8 mouse cellular contexts compared by ENCODE assay signal in the genomic region with DNA sequence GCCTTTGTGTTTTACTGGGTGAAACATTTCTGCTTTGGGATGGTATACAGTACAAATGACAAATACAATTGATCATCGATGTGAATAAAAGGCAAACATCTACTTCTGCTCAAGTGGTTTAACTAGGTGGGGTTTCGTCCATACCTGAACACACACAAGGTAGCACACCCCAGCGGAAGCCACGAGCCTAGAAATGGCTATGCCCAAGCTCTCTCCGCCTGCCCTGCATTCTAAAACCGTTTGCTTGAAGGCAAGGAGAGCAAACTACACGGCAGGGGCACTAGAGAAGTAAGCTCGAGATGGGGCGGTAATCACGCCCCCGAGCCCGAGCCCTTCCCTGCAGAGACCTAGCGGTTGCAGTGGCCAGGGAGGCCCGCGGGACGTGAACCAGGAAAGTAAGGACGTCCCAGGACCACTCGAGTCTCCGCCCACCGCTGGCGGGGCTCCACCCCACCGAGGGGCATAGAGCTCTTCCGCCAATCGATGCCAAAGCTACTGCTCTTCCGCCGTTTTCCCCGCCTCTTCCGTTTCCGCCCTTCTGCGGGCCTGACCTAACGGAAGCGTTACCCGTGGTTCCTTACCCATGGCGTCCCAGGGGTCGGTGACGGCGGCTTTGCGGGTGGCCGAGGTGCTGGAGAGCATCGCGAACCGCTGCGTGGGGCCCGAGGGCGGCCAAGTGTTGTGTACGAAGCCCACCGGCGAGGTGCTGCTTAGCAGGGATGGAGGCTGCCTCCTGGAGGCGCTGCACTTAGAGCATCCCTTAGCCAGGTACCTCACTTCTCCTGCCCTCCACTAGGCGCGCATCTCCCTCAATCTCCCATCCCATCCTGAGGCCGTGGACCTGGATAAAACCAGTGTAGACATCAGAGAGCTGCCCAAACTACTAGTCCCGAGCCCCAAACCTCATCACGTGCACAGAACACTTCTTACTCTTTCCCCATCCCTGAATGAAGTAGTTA. TPM values are rescaled to one million over a fixed set of nuclear protein-coding genes. Genes with fewer than 3 reads are reported as not detected.
DNase-seq lines count a peak whose midpoint lies in the region; ATAC-seq and TF ChIP-seq lines count a peak whose summit lies in the region.

A gene (plus strand): TSS at position 540 of the 959 bp plus-strand sequence.

- peak within 1 kb of the TSS; percentile 72 for H3K9ac ChIP-seq in heart, embryonic 11.5 days (ENCODE audit: low read depth, low read length)
- peak within 1 kb of the TSS; percentile 83 for H3K9ac ChIP-seq in kidney, embryonic 16.5 days (replicated peaks; ENCODE audit: low read length)
- peak within 1 kb of the TSS; percentile 82 for H3K9ac ChIP-seq in liver, adult 2 months (ENCODE audit: low read depth, low read length)

- peaks cover 13% of the 10 kb centered on the region for H3K36me3 ChIP-seq in erythroblast, embryonic 14.5 days (ENCODE audit: control insufficient read depth)
- H3K36me3 ChIP-seq in heart, embryonic 11.5 days (ENCODE audit: control insufficient read depth, insufficient read depth, low read length), result no peaks in the 10 kb centered on the region
- H3K36me3 ChIP-seq in kidney, embryonic 16.5 days (ENCODE audit: insufficient read depth, low read length), result no peaks in the 10 kb centered on the region
- H3K36me3 ChIP-seq in liver, adult 2 months (ENCODE audit: control insufficient read depth, insufficient read depth, low read length), result peaks cover 9% of the 10 kb centered on the region
- H3K36me3 ChIP-seq in myocyte (ENCODE audit: control insufficient read depth, insufficient read depth), result peaks cover 6% of the 10 kb centered on the region
- H3K36me3 ChIP-seq in splenic B cell, adult 2 months (ENCODE audit: control insufficient read depth, insufficient read depth, low read length, poor library complexity, severe bottlenecking), result no peaks in the 10 kb centered on the region

- TF ChIP-seq POLR2A in brain, embryonic 14.5 days (IDR thresholded peaks at IDR 0.05; ENCODE audit: borderline replicate concordance, extremely low read depth, insufficient read depth, insufficient read length, poor library complexity, severe bottlenecking), result peak; percentile 62; the same call in 1 of the 2 replicates
- peak; percentile 51; the same call in 1 of the 2 replicates for TF ChIP-seq POLR2A in liver, adult 2 months (IDR thresholded peaks at IDR 0.05; ENCODE audit: extremely low read depth, insufficient read depth, low read length)
- TF ChIP-seq POLR2A in myocyte (IDR thresholded peaks at IDR 0.05; ENCODE audit: insufficient read length, low read depth), result peak; percentile 82

- peak within 1 kb of the TSS; percentile 19 for H3ac ChIP-seq in myocyte (ENCODE audit: control insufficient read depth, insufficient read length)

- H3K27ac ChIP-seq in heart, embryonic 11.5 days (ENCODE audit: low read depth, low read length), result peak within 1 kb of the TSS; percentile 60
- peak within 1 kb of the TSS; percentile 84 for H3K27ac ChIP-seq in kidney, embryonic 16.5 days (ENCODE audit: low read length)
- H3K27ac ChIP-seq in liver, adult 2 months (replicated peaks; ENCODE audit: insufficient read depth, low read depth, low read length), result peak within 1 kb of the TSS; percentile 76

- peak; percentile 98 for ATAC-seq in heart, embryonic 11.5 days (replicated peaks; ENCODE audit: insufficient number of reproducible peaks, low FRiP score, low TSS enrichment)
- peak; percentile 99 for ATAC-seq in kidney, embryonic 16.5 days (ENCODE audit: low FRiP score, low TSS enrichment)

- H3K79me2 ChIP-seq in liver, adult 2 months (ENCODE audit: control insufficient read depth, insufficient read depth, low read length), result no peaks in the 10 kb centered on the region
- peaks cover 4% of the 10 kb centered on the region for H3K79me2 ChIP-seq in myocyte (ENCODE audit: control insufficient read depth, insufficient read depth)

- H3K4me2 ChIP-seq in heart, embryonic 11.5 days, result peak within 1 kb of the TSS; percentile 72
- H3K4me2 ChIP-seq in kidney, embryonic 16.5 days (replicated peaks; ENCODE audit: low read depth, low read length), result peak within 1 kb of the TSS; percentile 67
- peak within 1 kb of the TSS; percentile 80 for H3K4me2 ChIP-seq in myocyte (ENCODE audit: low read depth)

- peaks cover 18% of the 10 kb centered on the region for H3K4me1 ChIP-seq in erythroblast, embryonic 14.5 days (ENCODE audit: control insufficient read depth)
- peaks cover 4% of the 10 kb centered on the region; the same call in 1 of the 2 replicates for H3K4me1 ChIP-seq in heart, embryonic 11.5 days (ENCODE audit: control insufficient read depth, insufficient read depth, low read length)
- H3K4me1 ChIP-seq in kidney, embryonic 16.5 days (ENCODE audit: insufficient read depth, low read length), result peaks cover 7% of the 10 kb centered on the region; the same call in 1 of the 2 replicates
- H3K4me1 ChIP-seq in liver, adult 2 months (ENCODE audit: control insufficient read depth, insufficient read depth, low read length), result peaks cover 12% of the 10 kb centered on the region

- 1% methylated on average over 54 of the region's 54 CpGs for WGBS in heart, embryonic 11.5 days (ENCODE audit: insufficient replicate concordance)
- under 1% methylated on average over 50 of the region's 54 CpGs for WGBS in kidney, embryonic 16.5 days
- WGBS in liver, adult 2 months, result under 1% methylated on average over 53 of the region's 54 CpGs

- peak; percentile 81 for TF ChIP-seq CTCF in brain, embryonic 14.5 days (IDR thresholded peaks at IDR 0.05; ENCODE audit: borderline replicate concordance, extremely low read depth, insufficient read depth, insufficient read length)
- peak; percentile 86 for TF ChIP-seq CTCF in liver, adult 2 months (IDR thresholded peaks at IDR 0.05; ENCODE audit: low read depth, low read length)

- H3K4me3 ChIP-seq in erythroblast, embryonic 14.5 days (replicated peaks), result peak within 1 kb of the TSS; percentile 81
- H3K4me3 ChIP-seq in heart, embryonic 11.5 days (ENCODE audit: low read depth, low read length), result peak within 1 kb of the TSS; percentile 82
- peak within 1 kb of the TSS; percentile 78 for H3K4me3 ChIP-seq in kidney, embryonic 16.5 days (ENCODE audit: low read length)
- H3K4me3 ChIP-seq in liver, adult 2 months (ENCODE audit: insufficient read depth, low read depth, low read length), result peak within 1 kb of the TSS; percentile 85
- peak within 1 kb of the TSS; percentile 46 for H3K4me3 ChIP-seq in myocyte

- H3K9me3 ChIP-seq in erythroblast, embryonic 14.5 days (ENCODE audit: control insufficient read depth, low read length), result no peaks in the 10 kb centered on the region
- H3K9me3 ChIP-seq in heart, embryonic 11.5 days (replicated peaks; ENCODE audit: control insufficient read depth, low read length), result no peaks in the 10 kb centered on the region
- H3K9me3 ChIP-seq in kidney, embryonic 16.5 days (ENCODE audit: low read length), result no peaks in the 10 kb centered on the region

- no peaks in the 10 kb centered on the region for H3K27me3 ChIP-seq in erythroblast, embryonic 14.5 days (ENCODE audit: control insufficient read depth)
- no peaks in the 10 kb centered on the region for H3K27me3 ChIP-seq in heart, embryonic 11.5 days (ENCODE audit: control insufficient read depth, insufficient read depth, low read length)
- no peaks in the 10 kb centered on the region for H3K27me3 ChIP-seq in kidney, embryonic 16.5 days (ENCODE audit: insufficient read depth, low read length)
- H3K27me3 ChIP-seq in liver, adult 2 months (ENCODE audit: control insufficient read depth, insufficient read depth, low read length), result no peaks in the 10 kb centered on the region
- H3K27me3 ChIP-seq in myocyte (ENCODE audit: control insufficient read depth, insufficient read depth, insufficient read length), result no peaks in the 10 kb centered on the region
- no peaks in the 10 kb centered on the region for H3K27me3 ChIP-seq in splenic B cell, adult 2 months (ENCODE audit: control insufficient read depth, insufficient read depth, low read length, poor library complexity, severe bottlenecking)

- DNase-seq in B cell, adult 2 months, result peak; percentile 95
- peak; percentile 98 for DNase-seq in brain, embryonic 14.5 days (ENCODE audit: low read depth)
- peak; percentile 84 for DNase-seq in liver, adult 2 months (ENCODE audit: extremely low read depth, low read depth, low spot score)
- peak; percentile 95 for DNase-seq in splenic B cell, adult 2 months (ENCODE audit: low read depth, low spot score)

TF ChIP-seq in myocyte, 11 proteins besides CTCF, POLR2A, EP300 and RAD21:
- TF ChIP-seq USF1 (IDR thresholded peaks at IDR 0.05; ENCODE audit: low read depth) (peak; percentile 43), SRF (IDR thresholded peaks at IDR 0.05; ENCODE audit: control insufficient read depth, insufficient read length, low read depth) (no peak), REST (IDR thresholded peaks at IDR 0.05; ENCODE audit: insufficient read depth, insufficient read length) (no peak), MYOG (IDR thresholded peaks at IDR 0.05; ENCODE audit: control insufficient read depth in 1 of 3, insufficient read depth in 1 of 3, insufficient read length in 2 of 3, low read depth in 2 of 3) (no peak)

RNA-seq across cellular contexts. Expression of the gene that starts here (rescaled TPM):
- polyA plus RNA-seq in brain, embryonic 14.5 days (2012; rRNA removed), result 4.3 and 5.4 TPM in 2 replicates
- not detected in 2 replicates for polyA plus RNA-seq in erythroblast, embryonic 14.5 days (2012)
- 4.1 and 6.3 TPM in 2 replicates for polyA plus RNA-seq in heart, embryonic 11.5 days (2014; fragmentation: Nextera tagmentation; extraction: Ambion mirVana)
- polyA plus RNA-seq in kidney, embryonic 16.5 days (2015; fragmentation: Nextera tagmentation; extraction: Ambion mirVana), result 7.4 and 8.1 TPM in 2 replicates
- 5.2 and 6.2 TPM in 2 replicates for total RNA-seq in liver, adult 2 months (2014; rRNA removed)
- polyA plus RNA-seq in liver, adult 2 months (2012; rRNA removed), result 1.3 and 1.6 TPM in 2 replicates
- 1.7 TPM for polyA plus RNA-seq in myocyte (2012; fragmentation: generic; extraction: Trizol)

Comparison
In these comparisons a context has a peak if more than half of its experiments do, and no peak if none do; other contexts are left out.
1. Peak in every context shown above with its lines: DNase-seq, ATAC-seq, H3K4me3 ChIP-seq and H3K27ac ChIP-seq.